Mouse (Mus musculus): ENCODE measurements around the gene Ankrd60. TPM values are rescaled to one million over a fixed set of nuclear protein-coding genes. Genes with fewer than 3 reads are reported as not detected.
A peak's percentile ranks its signal among the peaks of the same experiment; 100 is the strongest.

Ankrd60 gene
- polyA plus RNA-seq (2016; fragmentation: Nextera tagmentation; extraction: Ambion mirVana) = not detected in 2 replicates

DNA sequence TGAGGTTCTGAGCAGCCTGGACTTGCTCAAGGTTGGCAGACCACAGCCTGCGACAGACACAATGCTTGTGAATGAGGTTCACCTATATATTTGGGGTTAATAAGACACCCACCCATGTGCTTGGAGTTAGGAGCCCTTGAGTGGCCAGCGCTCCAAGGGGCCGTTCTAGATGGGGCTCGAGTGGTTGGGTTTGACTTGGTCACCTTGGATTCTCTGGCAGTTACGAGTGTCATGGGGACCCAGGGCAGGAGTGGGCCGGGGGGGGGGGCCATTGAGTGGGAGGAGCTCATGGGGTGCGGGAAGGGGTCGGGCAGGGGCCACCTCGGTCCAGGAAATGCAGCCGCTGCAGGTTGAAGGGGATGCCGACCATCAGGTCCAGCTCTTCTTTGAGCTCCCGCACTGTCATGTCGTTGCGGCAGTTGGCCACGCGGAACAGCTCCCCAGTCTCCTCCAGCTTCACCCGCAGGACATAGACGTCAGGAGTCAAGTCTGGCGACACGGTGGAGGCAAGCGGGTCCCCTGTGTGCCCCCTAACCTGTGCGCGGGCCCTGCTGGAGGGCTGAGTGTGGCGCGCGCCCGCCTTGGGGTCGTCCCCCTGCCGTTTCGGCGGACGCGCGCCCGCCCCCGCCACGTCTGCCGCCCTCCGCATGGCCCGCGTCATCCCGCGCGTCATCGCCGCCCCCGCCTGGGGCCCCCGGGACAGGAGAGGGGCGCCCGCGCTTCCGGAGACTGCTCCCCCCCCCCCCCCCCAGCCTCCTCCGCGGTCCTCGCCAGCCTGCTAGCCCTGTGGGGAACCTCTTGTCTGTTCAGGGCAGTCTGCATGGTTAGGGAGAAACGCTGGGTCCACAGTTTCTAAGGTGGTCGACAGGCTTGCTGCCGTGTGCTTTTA is at the start of gene Ankrd60:
Gene Ankrd60 (minus strand): TSS at position 697 of the 889 bp plus-strand sequence.
- ATAC-seq (ENCODE audit: low FRiP score, low read depth) = peak; percentile 77
- Histone ChIP-seq H3K4me3 (peak within 1 kb of the TSS; percentile 48), H3K4me1 (peaks cover 10% of the 10 kb centered on the region), H3K4me2 (replicated peaks) (peak within 1 kb of the TSS; percentile 97), H3K36me3 (no peaks in the 10 kb centered on the region), H3K27ac (no peak within 1 kb of the TSS), H3K9ac (peak within 1 kb of the TSS; percentile 69), H3K9me3 (no peaks in the 10 kb centered on the region), H3K27me3 (replicated peaks) (peaks cover 16% of the 10 kb centered on the region; the same call in 1 of the 2 replicates)
- WGBS = 9% methylated on average over 55 of the region's 58 CpGs

DNA sequence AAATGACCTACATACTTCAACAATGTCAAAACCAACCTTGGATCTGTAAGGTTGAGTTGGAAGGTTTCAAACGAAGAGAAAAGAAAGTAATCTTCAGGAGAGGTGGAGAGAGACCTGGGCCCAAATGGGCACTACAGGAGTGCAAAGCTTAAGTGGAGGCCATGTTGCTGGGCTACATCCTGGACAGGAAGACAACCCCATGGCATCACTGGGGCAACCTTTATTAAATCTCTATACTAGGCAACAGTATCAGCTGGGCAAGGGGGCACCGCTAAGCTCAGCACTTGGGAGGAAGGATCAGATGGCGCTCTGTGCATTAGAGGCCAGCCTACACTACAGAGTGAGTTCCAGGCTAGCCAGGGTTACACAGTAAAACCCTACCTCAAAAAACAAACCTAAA is 47.6 kb upstream of the Ankrd60 start:
- WGBS = 97% methylated on average over 3 of the region's 3 CpGs
- H3K27me3 ChIP-seq (replicated peaks) = no peaks in the 10 kb centered on the region
- H3K36me3 ChIP-seq = no peaks in the 10 kb centered on the region
- no peak overlapping the region for H3K4me2 ChIP-seq (replicated peaks)
- H3K4me1 ChIP-seq = peaks cover 12% of the 10 kb centered on the region
- H3K4me3 ChIP-seq = no peak overlapping the region
- no peak overlapping the region for H3K27ac ChIP-seq
- no peak overlapping the region for H3K9ac ChIP-seq
- H3K9me3 ChIP-seq = no peaks in the 10 kb centered on the region
- ATAC-seq (ENCODE audit: low FRiP score, low read depth) = no peak

DNA sequence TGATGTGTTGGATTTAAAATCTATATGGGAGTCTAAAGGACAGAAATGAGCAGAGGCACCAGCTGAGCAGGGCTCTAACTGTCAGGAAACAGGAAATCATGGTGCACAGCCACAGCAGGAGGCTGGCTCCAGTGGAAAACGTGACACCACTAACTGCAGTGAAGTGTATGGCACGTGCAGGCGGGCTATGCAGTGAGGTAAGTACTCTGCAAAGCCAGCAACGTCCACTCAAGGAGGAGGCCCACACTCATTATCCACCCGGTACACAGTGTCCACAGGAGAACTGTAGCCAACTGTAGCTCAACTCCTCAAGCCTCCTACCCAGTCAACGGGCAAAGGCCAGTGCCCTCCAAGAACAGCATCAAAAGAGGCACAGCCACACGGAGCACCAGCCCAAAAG is 46.5 kb upstream of the Ankrd60 start:
- no peak overlapping the region for H3K4me2 ChIP-seq (replicated peaks)
- ATAC-seq (ENCODE audit: low FRiP score, low read depth) = no peak

DNA sequence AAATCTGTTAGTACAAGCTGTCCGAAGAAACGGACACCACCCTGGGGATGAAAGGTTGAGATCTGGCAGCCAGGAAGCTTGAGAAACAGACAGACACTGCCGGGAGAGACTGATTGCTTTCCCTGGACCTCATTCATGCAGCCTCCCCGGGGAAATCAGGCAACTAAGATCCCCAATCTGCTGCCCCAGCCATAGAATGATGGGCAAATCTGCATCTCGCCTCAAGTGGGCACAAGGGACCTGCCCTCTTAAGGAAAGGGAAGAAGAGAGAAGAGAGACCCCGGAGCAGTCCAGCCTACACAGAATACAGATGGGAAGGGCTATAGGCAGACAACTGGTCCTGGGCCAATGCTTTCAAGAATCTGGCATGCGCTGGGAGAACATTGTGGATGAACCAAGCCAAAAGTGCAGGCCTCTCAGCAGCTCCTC is 44.0 kb upstream of the Ankrd60 start:
- Histone ChIP-seq H3K27me3 (replicated peaks) (no peaks in the 10 kb centered on the region), H3K4me2 (replicated peaks) (no peak overlapping the region), H3K9ac (no peak overlapping the region), H3K4me1 (peaks cover 12% of the 10 kb centered on the region), H3K36me3 (no peaks in the 10 kb centered on the region), H3K9me3 (no peaks in the 10 kb centered on the region), H3K4me3 (no peak overlapping the region), H3K27ac (no peak overlapping the region)
- 49% methylated on average over 7 of the region's 7 CpGs for WGBS
- ATAC-seq (ENCODE audit: low FRiP score, low read depth) = no peak

More for the DNA sequence above, 46.5 kb upstream of the Ankrd60 start:
- H3K9me3 ChIP-seq = no peaks in the 10 kb centered on the region
- no peak overlapping the region for H3K4me3 ChIP-seq
- H3K27ac ChIP-seq = no peak overlapping the region
- H3K4me1 ChIP-seq = peaks cover 12% of the 10 kb centered on the region
- WGBS = 66% methylated on average over 7 of the region's 7 CpGs
- H3K36me3 ChIP-seq = no peaks in the 10 kb centered on the region
- no peak overlapping the region for H3K9ac ChIP-seq
- H3K27me3 ChIP-seq (replicated peaks) = no peaks in the 10 kb centered on the region

DNA sequence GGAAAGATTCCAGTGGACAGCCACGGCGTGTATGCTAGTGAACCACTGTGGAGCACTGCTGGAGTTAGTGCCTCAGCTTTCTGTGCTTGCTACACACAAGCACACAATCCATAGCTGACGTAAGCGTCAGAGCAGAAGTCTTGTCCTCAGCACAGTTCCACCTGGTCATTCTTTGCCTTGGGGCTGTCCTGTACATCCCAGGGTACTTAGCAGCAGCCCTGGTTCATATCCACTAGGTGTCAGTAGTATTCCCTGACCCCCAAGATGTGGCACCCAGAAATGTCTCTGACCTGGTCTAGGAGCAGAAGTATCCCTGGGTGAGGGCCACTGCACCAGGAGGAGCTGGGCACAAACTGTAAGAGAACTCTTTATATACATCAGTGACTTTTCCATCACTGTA is 42.5 kb upstream of the Ankrd60 start:
- 95% methylated on average over 4 of the region's 4 CpGs for WGBS

DNA sequence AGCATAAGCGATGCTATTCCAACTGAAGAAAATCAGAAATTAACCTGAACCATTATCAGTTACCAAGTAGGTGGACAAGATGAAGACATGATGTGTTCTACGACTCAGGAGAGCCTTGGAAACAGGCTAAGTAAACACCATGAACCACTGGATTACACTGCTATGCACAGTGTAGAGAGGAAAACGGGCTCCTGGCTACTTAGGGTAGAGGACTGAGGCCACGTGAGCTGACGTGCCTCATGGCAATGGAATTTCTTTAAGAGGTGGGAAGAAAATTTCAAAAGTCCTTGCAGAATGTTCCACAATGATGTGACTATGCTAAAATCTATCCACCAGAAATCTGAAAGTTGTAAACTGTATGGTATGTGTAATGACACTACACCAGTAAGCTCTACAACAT is 41.0 kb upstream of the Ankrd60 start:
- no peak overlapping the region for H3K9ac ChIP-seq
- no peaks in the 10 kb centered on the region for H3K27me3 ChIP-seq (replicated peaks)
- 93% methylated on average over 5 of the region's 5 CpGs for WGBS
- H3K4me3 ChIP-seq = no peak overlapping the region
- no peaks in the 10 kb centered on the region for H3K9me3 ChIP-seq
- ATAC-seq (ENCODE audit: low FRiP score, low read depth) = no peak
- no peak overlapping the region for H3K4me2 ChIP-seq (replicated peaks)
- no peak overlapping the region for H3K27ac ChIP-seq
- H3K36me3 ChIP-seq = peaks cover 3% of the 10 kb centered on the region; the same call in 1 of the 2 replicates
- peaks cover 12% of the 10 kb centered on the region for H3K4me1 ChIP-seq

More for the DNA sequence above, 42.5 kb upstream of the Ankrd60 start:
- H3K9me3 ChIP-seq = no peaks in the 10 kb centered on the region
- H3K27me3 ChIP-seq (replicated peaks) = no peaks in the 10 kb centered on the region
- no peaks in the 10 kb centered on the region for H3K36me3 ChIP-seq
- H3K27ac ChIP-seq = no peak overlapping the region
- H3K4me2 ChIP-seq (replicated peaks) = no peak overlapping the region
- no peak for ATAC-seq (ENCODE audit: low FRiP score, low read depth)
- no peak overlapping the region for H3K4me3 ChIP-seq
- peaks cover 12% of the 10 kb centered on the region for H3K4me1 ChIP-seq
- no peak overlapping the region for H3K9ac ChIP-seq

DNA sequence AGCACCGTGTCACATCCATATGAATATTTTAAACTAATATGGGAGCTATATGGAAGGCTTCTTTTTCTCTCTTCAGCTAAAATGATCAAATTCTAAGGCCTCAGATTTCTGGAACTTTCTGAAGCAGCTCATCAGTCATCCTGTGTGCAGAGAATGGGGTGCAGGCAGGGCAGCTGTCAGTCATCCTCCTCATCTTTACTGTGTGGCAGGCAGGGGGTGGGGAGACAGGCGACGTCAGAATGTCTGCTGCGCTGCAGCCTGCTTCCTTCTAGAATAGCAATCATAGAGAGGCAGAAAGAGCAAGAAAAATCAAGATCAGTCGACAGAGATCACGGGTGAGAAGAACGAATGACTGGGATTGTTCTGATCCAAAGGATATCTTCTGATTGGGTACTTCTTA is 38.0 kb upstream of the Ankrd60 start:
- H3K27ac ChIP-seq = no peak overlapping the region
- 64% methylated on average over 7 of the region's 7 CpGs for WGBS
- no peak for ATAC-seq (ENCODE audit: low FRiP score, low read depth)

DNA sequence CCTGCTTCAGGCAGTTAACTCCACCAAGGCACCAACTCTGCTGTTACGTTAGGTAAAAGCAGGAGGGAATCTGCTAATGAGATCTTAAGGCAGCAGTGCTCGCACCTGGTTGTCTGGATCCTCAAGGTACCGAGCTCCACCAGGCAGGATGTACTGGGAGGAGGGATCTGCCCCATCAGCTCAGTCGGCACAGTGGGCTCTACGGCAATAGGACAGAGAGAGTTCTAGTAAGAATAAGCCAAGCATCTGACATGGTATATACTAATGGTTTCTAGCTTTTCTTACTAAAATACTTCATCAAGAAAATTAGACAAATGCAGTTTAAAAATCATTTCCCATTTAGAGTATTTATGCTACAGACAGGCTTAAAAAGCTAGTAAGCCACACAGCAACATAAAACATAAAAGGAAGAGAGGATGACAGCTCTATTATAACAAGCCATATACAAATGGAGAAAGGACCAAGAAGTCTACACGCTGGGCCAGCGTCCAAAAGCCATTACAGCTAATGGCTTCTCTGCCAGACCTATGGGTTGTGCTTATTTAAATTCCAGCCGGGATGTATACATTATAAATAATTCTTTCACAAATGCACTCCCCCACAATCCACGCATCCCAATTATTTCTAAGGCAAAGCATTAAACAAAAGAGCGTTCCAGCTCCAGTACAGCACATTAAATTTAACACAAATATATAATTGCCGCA is 37.4 kb upstream of the Ankrd60 start:
- Histone ChIP-seq H3K9me3 (no peaks in the 10 kb centered on the region), H3K4me2 (replicated peaks) (no peak overlapping the region), H3K4me3 (no peak overlapping the region), H3K4me1 (peaks cover 13% of the 10 kb centered on the region), H3K36me3 (peaks cover 3% of the 10 kb centered on the region; the same call in 1 of the 2 replicates), H3K27me3 (replicated peaks) (no peaks in the 10 kb centered on the region), H3K9ac (no peak overlapping the region), H3K27ac (no peak overlapping the region)
- 0 out of 2 replicates have a peak, but pooled peaks have one; percentile 48 for ATAC-seq (ENCODE audit: low FRiP score, low read depth)
- 67% methylated on average over 11 of the region's 11 CpGs for WGBS

More for the DNA sequence above, 38.0 kb upstream of the Ankrd60 start:
- no peaks in the 10 kb centered on the region for H3K27me3 ChIP-seq (replicated peaks)
- no peak overlapping the region for H3K4me3 ChIP-seq
- H3K36me3 ChIP-seq = peaks cover 3% of the 10 kb centered on the region; the same call in 1 of the 2 replicates
- H3K9me3 ChIP-seq = no peaks in the 10 kb centered on the region
- no peak overlapping the region for H3K9ac ChIP-seq
- peaks cover 6% of the 10 kb centered on the region for H3K4me1 ChIP-seq
- H3K4me2 ChIP-seq (replicated peaks) = no peak overlapping the region

DNA sequence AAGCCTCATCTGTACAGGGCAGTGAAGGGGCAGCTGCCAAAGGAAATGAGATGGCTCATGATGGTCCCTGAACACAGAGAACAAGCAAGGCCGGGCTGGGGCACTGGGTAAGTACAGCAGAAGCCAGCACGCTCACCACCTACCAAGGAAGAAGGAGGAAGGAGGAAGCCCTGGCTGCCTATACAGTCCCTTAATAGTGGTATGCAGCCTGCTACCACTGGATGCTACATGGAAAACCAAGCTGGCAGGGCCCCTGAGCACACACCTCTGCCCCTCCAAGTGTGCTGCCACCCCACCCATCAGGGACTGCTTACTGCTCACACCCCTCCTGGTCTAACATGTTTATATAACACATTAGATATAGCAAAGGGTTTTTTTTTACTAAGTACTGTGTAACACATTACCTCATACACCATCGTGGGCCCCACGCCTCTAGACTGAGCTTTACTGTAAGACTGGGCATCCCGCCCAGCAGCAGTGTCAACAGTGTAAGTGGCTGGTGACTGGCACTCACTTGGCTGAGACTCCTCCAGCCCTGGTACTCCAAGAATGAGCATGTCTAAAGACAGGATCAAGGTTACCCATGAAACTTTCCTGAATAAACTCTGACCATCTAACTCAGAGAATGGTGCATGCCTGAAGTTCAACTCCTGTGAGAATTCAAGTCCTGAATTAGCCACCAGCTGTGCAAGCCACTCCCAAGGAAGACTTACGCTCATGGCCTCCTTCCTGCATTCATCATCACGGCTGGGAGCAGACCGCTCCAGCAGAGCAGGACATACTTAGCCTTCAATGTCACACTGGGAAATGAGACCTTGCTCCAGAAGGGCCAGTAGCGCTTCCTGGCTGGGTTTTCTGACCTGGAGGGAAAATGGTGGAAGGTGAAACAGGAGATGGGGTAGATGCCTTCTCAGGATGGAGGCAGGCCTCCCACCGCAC is 30.1 kb upstream of the Ankrd60 start:
- Histone ChIP-seq H3K36me3 (no peaks in the 10 kb centered on the region), H3K9me3 (no peaks in the 10 kb centered on the region), H3K4me2 (replicated peaks) (no peak overlapping the region), H3K9ac (no peak overlapping the region), H3K27me3 (replicated peaks) (no peaks in the 10 kb centered on the region), H3K4me1 (peaks cover 29% of the 10 kb centered on the region), H3K27ac (no peak overlapping the region), H3K4me3 (no peak overlapping the region)
- 81% methylated on average over 10 of the region's 10 CpGs for WGBS
- ATAC-seq (ENCODE audit: low FRiP score, low read depth) = no peak

DNA sequence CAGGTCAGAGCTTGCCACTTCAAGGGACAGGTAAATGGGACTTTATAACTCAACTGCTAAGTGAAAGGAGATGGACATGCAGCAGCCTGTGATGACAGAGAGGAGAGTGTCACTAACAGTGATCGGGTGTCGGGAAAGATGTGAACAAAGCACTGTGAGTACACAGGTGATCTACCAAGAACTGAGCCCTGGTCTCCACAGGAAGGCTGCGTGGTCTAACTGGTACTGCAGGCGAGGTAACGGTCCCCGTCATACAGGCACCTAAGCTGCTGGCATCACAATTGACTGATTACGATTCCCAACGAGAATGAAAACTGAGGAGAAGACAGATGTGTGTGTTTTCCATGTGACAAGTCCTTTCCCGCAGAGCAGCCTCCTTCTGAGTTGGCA is 28.2 kb upstream of the Ankrd60 start:
- no peak overlapping the region for H3K9ac ChIP-seq

DNA sequence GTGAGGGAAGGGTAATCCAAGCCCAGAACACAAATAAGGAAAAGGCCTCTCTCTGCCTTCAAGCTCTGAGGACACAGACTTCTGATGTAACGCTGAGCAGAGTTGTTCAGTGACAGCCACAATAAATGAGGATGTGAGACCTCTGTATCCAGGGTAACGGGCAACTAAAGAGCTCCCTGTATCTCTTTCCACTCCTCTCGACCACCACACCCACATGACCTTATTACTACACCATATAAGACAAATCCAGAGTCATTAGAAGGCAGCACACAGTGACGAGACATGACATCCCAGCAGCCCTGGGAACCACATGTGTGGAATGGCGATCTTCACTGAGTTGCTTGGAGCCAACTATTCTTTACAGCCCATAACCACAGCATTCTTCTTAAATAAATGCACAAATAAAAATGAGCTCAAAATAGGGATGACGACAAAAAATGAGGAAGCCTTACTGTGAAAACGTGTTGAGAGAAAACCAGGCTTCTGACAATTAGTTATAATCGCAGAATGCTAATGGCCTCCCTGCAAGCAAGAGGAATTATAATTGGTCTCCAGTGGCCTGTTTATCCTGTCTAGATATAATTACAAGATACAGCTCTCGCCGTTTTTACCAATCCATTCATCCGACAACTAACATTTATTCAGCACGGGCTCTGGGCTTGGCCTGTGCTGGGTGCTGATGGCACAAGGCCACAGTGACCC is 27.7 kb upstream of the Ankrd60 start:
- WGBS = 53% methylated on average over 12 of the region's 12 CpGs
- ATAC-seq (ENCODE audit: low FRiP score, low read depth) = peak; percentile 59; the same call in 1 of the 2 replicates
- Histone ChIP-seq H3K27me3 (replicated peaks) (no peaks in the 10 kb centered on the region), H3K9me3 (peaks cover 5% of the 10 kb centered on the region; the same call in 1 of the 2 replicates), H3K4me3 (no peak overlapping the region), H3K4me2 (replicated peaks) (no peak overlapping the region), H3K27ac (peak overlapping the region; percentile 46; the same call in 1 of the 2 replicates), H3K36me3 (peaks cover 7% of the 10 kb centered on the region; the same call in 1 of the 2 replicates), H3K9ac (no peak overlapping the region), H3K4me1 (peaks cover 20% of the 10 kb centered on the region)

More for the DNA sequence above, 28.2 kb upstream of the Ankrd60 start:
- H3K27me3 ChIP-seq (replicated peaks) = no peaks in the 10 kb centered on the region
- peak overlapping the region; percentile 46; the same call in 1 of the 2 replicates for H3K27ac ChIP-seq
- ATAC-seq (ENCODE audit: low FRiP score, low read depth) = no peak
- WGBS = 83% methylated on average over 9 of the region's 9 CpGs
- H3K9me3 ChIP-seq = peaks cover 5% of the 10 kb centered on the region; the same call in 1 of the 2 replicates
- peaks cover 3% of the 10 kb centered on the region; the same call in 1 of the 2 replicates for H3K36me3 ChIP-seq
- H3K4me1 ChIP-seq = peaks cover 25% of the 10 kb centered on the region
- H3K4me3 ChIP-seq = no peak overlapping the region
- no peak overlapping the region for H3K4me2 ChIP-seq (replicated peaks)

Measured in neural tube, embryonic 12.5 days (tissue).